Mouse (Mus musculus) forebrain, embryonic 12.5 days (tissue): ENCODE measurements around the gene Cfap100. TPM values are rescaled to one million over a fixed set of nuclear protein-coding genes. Genes with fewer than 3 reads are reported as not detected.

ENCODE experiments used
- ATAC-seq: fragments of 200-750 bp; cut with Nextera tagmentation; 2 replicates; pipeline ENCODE4 v1.8.0; 2017; ENCODE audit warnings: moderate TSS enrichment; ENCODE audit not compliant: low FRiP score
- H3K27ac ChIP-seq: fragments of 300-500 bp; sonication (generic); 2 replicates; pipeline ENCODE4 v1.5.1; 2016; ENCODE audit warnings: mild to moderate bottlenecking
- H3K27me3 ChIP-seq: fragments of 300-500 bp; sonication (generic); 2 replicates; pipeline ENCODE4 v1.6.1; 2016; ENCODE audit warnings: mild to moderate bottlenecking
- H3K36me3 ChIP-seq: fragments of 300-500 bp; sonication (generic); replicated peaks from 2 replicates; pipeline ENCODE4 v1.6.1; 2016; ENCODE audit warnings: mild to moderate bottlenecking
- H3K4me1 ChIP-seq: fragments of 300-500 bp; sonication (generic); 2 replicates; pipeline ENCODE4 v1.6.1; 2016
- H3K4me2 ChIP-seq: fragments of 300-500 bp; sonication (generic); 2 replicates; pipeline ENCODE4 v1.6.1; 2016; ENCODE audit warnings: mild to moderate bottlenecking, moderate library complexity
- H3K4me3 ChIP-seq: fragments of 300-500 bp; sonication (generic); replicated peaks from 2 replicates; pipeline ENCODE4 v1.5.1; 2016; ENCODE audit warnings: mild to moderate bottlenecking
- H3K9ac ChIP-seq: fragments of 300-500 bp; sonication (generic); 2 replicates; pipeline ENCODE4 v1.6.1; 2016; ENCODE audit warnings: mild to moderate bottlenecking
- H3K9me3 ChIP-seq: fragments of 300-500 bp; sonication (generic); 2 replicates; pipeline ENCODE4 v1.6.1; 2016
- WGBS: fragments of 180-500 bp; shearing (Covaris S2); methylation state at CpG from one replicate; pipeline ENCODE4 v1.1.7; 2016; 5-methylcytosine and 5-hydroxymethylcytosine counted together
- polyA plus RNA-seq: library from polyadenylated mRNA; unstranded; fragments of >200 nt; fragmentation: Nextera tagmentation; extraction: Ambion mirVana; gene quantifications from 2 replicates; pipeline ENCODE4 v1.2.1, GENCODE M21; 2016

The Cfap100 gene
- polyA plus RNA-seq, 1 experiment from 2014 or later = 1.9 TPM

GRCm38 (mm10) chr6:90411926-90412325 lies 16.7 kb downstream of the Cfap100 start:
- no peak for ATAC-seq
- Histone ChIP-seq H3K9ac (no peak overlapping the region), H3K27ac (no peak overlapping the region), H3K4me3 (no peak overlapping the region), H3K27me3 (no peaks in the 10 kb centered on the region), H3K9me3 (no peaks in the 10 kb centered on the region), H3K4me1 (no peaks in the 10 kb centered on the region), H3K4me2 (no peak overlapping the region), H3K36me3 (no peaks in the 10 kb centered on the region)
- WGBS = 90% methylated on average over 7 of the region's 7 CpGs

DNA sequence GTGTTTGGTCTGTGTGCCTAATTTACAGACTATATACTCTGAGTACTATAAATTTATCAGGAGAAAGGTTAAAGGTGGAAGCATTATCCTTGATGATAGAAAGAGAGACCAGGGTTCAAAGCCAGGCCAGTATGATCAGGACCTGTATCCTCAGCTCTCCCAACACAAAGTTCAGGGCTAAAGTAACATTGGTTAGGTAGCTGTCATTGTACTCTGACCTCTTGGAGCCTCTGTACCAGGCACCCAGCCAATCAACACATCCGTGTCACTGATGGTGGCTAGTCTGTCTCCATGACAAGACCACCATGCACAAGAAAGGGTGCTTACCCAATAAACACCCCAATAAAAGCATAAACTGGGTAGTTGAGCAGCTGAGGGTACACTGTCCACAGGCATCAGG lies 17.6 kb downstream of the Cfap100 start:
- ATAC-seq = no peak
- WGBS = 77% methylated on average over 1 of the region's 1 CpGs
- Histone ChIP-seq H3K36me3 (no peaks in the 10 kb centered on the region; the same call in 1 of the 2 replicates), H3K9me3 (no peaks in the 10 kb centered on the region), H3K9ac (no peak overlapping the region), H3K4me3 (no peak overlapping the region), H3K27me3 (no peaks in the 10 kb centered on the region), H3K4me2 (no peak overlapping the region), H3K4me1 (no peaks in the 10 kb centered on the region), H3K27ac (no peak overlapping the region)

GRCm38 (mm10) chr6:90408632-90409031 lies 20.0 kb downstream of the Cfap100 start:
- Histone ChIP-seq H3K27ac (no peak overlapping the region), H3K4me2 (no peak overlapping the region), H3K9me3 (no peaks in the 10 kb centered on the region), H3K36me3 (peaks cover 6% of the 10 kb centered on the region), H3K4me3 (no peak overlapping the region), H3K4me1 (no peaks in the 10 kb centered on the region), H3K27me3 (no peaks in the 10 kb centered on the region), H3K9ac (no peak overlapping the region)
- ATAC-seq = no peak

DNA sequence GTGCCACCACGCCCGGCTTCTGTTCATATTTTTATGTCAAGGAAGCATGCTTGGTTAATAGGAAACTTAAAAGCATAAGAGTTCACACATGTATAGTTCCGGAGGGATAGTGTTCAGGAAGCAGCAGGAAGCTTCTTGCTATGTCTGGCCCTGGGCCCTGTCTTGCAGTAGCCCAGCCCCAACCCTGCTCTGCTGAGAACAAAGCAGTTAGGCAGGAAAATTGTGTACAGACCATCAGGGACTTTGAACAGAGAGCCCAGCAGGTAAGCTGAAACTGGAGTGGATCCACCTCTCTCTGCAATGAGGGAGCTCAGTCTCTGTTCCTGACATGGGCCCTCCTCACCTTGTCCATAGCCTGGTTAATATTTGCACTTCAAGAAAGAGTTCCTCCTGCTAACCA lies 31.3 kb downstream of the Cfap100 start:
- no peak overlapping the region for H3K9ac ChIP-seq
- peaks cover 40% of the 10 kb centered on the region for H3K36me3 ChIP-seq
- ATAC-seq = no peak

GRCm38 (mm10) chr6:90395751-90396150 lies 32.8 kb downstream of the Cfap100 start:
- H3K36me3 ChIP-seq = peaks cover 30% of the 10 kb centered on the region
- H3K4me1 ChIP-seq = no peaks in the 10 kb centered on the region
- no peak overlapping the region for H3K9ac ChIP-seq
- H3K9me3 ChIP-seq = no peaks in the 10 kb centered on the region
- no peak overlapping the region for H3K4me3 ChIP-seq
- no peak for ATAC-seq
- WGBS = 85% methylated on average over 2 of the region's 2 CpGs
- no peak overlapping the region for H3K4me2 ChIP-seq
- no peak overlapping the region for H3K27ac ChIP-seq
- H3K27me3 ChIP-seq = no peaks in the 10 kb centered on the region

More for the DNA sequence above, 31.3 kb downstream of the Cfap100 start:
- Histone ChIP-seq H3K4me2 (no peak overlapping the region), H3K4me1 (no peaks in the 10 kb centered on the region), H3K27ac (no peak overlapping the region), H3K4me3 (no peak overlapping the region), H3K9me3 (no peaks in the 10 kb centered on the region), H3K27me3 (no peaks in the 10 kb centered on the region)
- WGBS = 93% methylated on average over 3 of the region's 3 CpGs

DNA sequence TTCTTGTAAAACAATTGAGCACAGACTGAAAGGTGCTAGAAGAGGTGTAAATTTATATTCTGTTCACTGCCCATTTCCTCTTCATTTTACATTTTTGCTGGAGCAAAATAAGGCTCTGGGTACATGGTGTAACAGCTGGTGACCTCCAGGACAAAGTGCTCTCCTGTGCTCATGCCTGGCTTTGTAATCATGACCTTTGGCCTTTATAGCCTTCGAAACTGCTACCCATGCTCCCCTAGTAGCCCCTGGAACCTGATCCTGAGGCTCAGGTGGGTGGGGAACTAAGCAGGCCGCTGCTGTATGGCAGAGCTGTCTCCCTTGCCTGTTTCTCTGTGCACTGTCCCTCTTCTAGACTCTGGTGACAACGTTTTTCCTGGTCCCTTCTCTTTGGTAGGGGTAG lies 34.6 kb downstream of the Cfap100 start:
- WGBS = 75% methylated on average over 3 of the region's 3 CpGs

DNA sequence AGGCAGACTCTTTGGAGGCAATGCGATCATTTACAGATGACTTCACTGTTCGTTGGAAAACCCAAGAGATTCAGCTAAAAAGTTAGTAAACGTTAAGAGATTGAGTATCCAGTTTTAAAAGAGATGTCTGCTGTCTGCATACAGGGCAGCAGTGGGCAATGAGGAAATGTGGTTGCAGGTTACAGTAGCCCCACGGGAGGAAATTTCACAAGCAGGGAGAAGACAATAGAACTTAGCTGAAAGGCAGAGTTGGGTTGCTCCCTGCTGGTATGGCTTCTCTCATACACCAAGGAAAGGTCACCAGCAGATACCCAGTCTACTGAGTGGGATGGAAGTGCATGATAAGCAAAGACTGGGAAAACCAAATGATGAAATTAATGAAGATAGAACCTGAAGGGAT lies 38.0 kb downstream of the Cfap100 start:
- Histone ChIP-seq H3K27me3 (no peaks in the 10 kb centered on the region), H3K9ac (no peak overlapping the region), H3K36me3 (peaks cover 46% of the 10 kb centered on the region), H3K4me2 (no peak overlapping the region), H3K27ac (no peak overlapping the region), H3K4me1 (no peaks in the 10 kb centered on the region), H3K4me3 (no peak overlapping the region), H3K9me3 (no peaks in the 10 kb centered on the region)
- ATAC-seq = no peak
- 87% methylated on average over 4 of the region's 4 CpGs for WGBS

More for the DNA sequence above, 34.6 kb downstream of the Cfap100 start:
- H3K9ac ChIP-seq = no peak overlapping the region
- H3K4me1 ChIP-seq = no peaks in the 10 kb centered on the region
- H3K27me3 ChIP-seq = no peaks in the 10 kb centered on the region
- no peak for ATAC-seq
- H3K27ac ChIP-seq = no peak overlapping the region
- no peaks in the 10 kb centered on the region for H3K9me3 ChIP-seq
- peaks cover 30% of the 10 kb centered on the region for H3K36me3 ChIP-seq
- no peak overlapping the region for H3K4me3 ChIP-seq
- no peak overlapping the region for H3K4me2 ChIP-seq

- WGBS = 88% methylated on average over 2 of the region's 2 CpGs
- peaks cover 92% of the 10 kb centered on the region for H3K36me3 ChIP-seq
- no peak overlapping the region for H3K4me2 ChIP-seq
- ATAC-seq = no peak
- no peak overlapping the region for H3K9ac ChIP-seq
- H3K27ac ChIP-seq = no peak overlapping the region
- H3K27me3 ChIP-seq = no peaks in the 10 kb centered on the region
- no peak overlapping the region for H3K4me3 ChIP-seq
- H3K9me3 ChIP-seq = no peaks in the 10 kb centered on the region
- no peaks in the 10 kb centered on the region for H3K4me1 ChIP-seq
Measured at GRCm38 (mm10) chr6:90381465-90381864, 47.1 kb downstream of the Cfap100 start.

DNA sequence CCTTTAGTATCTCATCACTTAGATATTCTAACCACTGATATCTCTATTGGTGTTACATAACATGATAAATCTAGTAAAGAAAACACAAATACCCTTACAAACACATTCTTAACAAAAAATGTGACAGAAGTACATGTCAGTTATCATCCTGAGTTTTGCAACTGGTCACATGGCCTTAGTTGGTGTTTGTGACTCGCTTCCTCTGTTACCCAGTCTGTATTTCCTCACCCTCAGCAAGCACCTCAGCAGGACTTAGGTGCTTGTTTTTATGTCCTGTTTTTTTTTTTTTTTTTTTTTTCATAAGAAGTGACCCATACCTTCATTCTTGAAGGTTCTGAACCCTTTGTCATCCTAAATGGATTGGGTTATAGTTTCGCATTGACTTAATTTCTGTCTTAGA lies 50.9 kb downstream of the Cfap100 start:
- no peak overlapping the region for H3K4me2 ChIP-seq
- no peak overlapping the region for H3K9ac ChIP-seq
- peaks cover 91% of the 10 kb centered on the region for H3K36me3 ChIP-seq
- H3K4me3 ChIP-seq = no peak overlapping the region
- no peak overlapping the region for H3K27ac ChIP-seq
- 97% methylated on average over 2 of the region's 2 CpGs for WGBS
- ATAC-seq = no peak
- H3K9me3 ChIP-seq = no peaks in the 10 kb centered on the region
- H3K27me3 ChIP-seq = no peaks in the 10 kb centered on the region
- 0 out of 2 replicates have a peak, but pooled peaks cover 3% of the 10 kb centered on the region for H3K4me1 ChIP-seq

GRCm38 (mm10) chr6:90374647-90375046 lies 54.0 kb downstream of the Cfap100 start:
- H3K9ac ChIP-seq = no peak overlapping the region
- peaks cover 26% of the 10 kb centered on the region for H3K4me1 ChIP-seq
- H3K27me3 ChIP-seq = no peaks in the 10 kb centered on the region
- no peak overlapping the region for H3K27ac ChIP-seq
- ATAC-seq = no peak
- WGBS = 90% methylated on average over 4 of the region's 4 CpGs
- H3K36me3 ChIP-seq = peaks cover 64% of the 10 kb centered on the region
- no peak overlapping the region for H3K4me3 ChIP-seq
- H3K4me2 ChIP-seq = no peak overlapping the region
- H3K9me3 ChIP-seq = no peaks in the 10 kb centered on the region

GRCm38 (mm10) chr6:90369725-90370553 lies 58.7 kb downstream of the Cfap100 start:
- H3K4me1 ChIP-seq = peaks cover 29% of the 10 kb centered on the region
- ATAC-seq = peak; percentile 82
- no peaks in the 10 kb centered on the region for H3K27me3 ChIP-seq
- H3K9ac ChIP-seq = peak overlapping the region; percentile 89
- WGBS = under 1% methylated on average over 98 of the region's 98 CpGs
- H3K9me3 ChIP-seq = no peaks in the 10 kb centered on the region
- peak overlapping the region; percentile 83 for H3K27ac ChIP-seq
- H3K4me3 ChIP-seq = peak overlapping the region; percentile 97
- peaks cover 24% of the 10 kb centered on the region for H3K36me3 ChIP-seq
- peak overlapping the region; percentile 75 for H3K4me2 ChIP-seq

DNA sequence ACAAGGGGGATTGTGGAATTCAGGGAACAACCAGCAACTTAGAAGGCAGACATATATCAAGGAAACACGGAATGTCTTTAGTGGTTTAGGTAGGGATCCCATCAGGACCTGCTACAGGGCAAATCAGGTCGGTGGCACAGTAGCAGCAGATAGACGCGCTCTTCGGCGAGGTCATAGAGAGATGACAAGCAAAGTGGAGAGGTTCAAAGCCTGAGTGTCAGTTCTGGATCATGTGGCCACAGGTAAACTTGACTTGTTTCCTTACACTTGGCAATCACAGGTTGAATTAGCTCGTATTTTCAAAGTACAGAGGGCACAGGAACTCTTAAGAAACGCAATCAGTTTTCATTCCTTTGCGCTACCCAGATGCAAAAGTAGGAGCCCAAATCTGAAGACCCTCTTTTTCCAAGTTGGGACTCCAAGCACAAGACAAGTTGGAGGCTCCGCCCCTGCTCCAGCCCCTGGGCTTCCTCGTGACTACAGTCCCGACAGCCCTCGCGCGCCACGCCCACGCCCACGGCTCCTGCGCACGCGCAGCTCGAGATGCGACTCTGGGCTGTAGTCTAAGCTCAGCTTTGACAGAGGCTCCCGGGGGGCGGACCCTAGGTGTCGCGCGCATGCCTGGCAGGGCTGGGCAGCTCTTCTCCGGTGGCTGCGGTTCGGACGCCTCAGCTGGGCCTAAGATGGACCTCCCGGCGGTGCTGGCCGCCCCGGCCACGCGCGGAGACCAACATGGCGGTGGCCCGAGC lies 59.4 kb downstream of the Cfap100 start, which contains the start of gene Zxdc:
TSS of gene Zxdc (plus strand) at position 517 of the 749 bp plus-strand sequence.
- Histone ChIP-seq H3K36me3 (peaks cover 16% of the 10 kb centered on the region), H3K9me3 (no peaks in the 10 kb centered on the region), H3K4me3 (peak within 1 kb of the TSS; percentile 97), H3K4me2 (peak within 1 kb of the TSS; percentile 75), H3K9ac (peak within 1 kb of the TSS; percentile 89), H3K27ac (peak within 1 kb of the TSS; percentile 83), H3K4me1 (peaks cover 29% of the 10 kb centered on the region), H3K27me3 (no peaks in the 10 kb centered on the region)
- ATAC-seq = peak; percentile 97
- WGBS = 6% methylated on average over 41 of the region's 41 CpGs
